In genomic region chr3:108165532-108166315, GRCm38 (mm10) we compare ENCODE assay signal across 10 mouse cellular contexts. TPM values are rescaled to one million over a fixed set of nuclear protein-coding genes. Genes with fewer than 3 reads are reported as not detected.
DNase-seq lines count a peak whose midpoint lies in the region; ATAC-seq and TF ChIP-seq lines count a peak whose summit lies in the region.
"Had no signal": no experiment of that assay in that cellular context is flagged by ENCODE, and none has a peak within 500 bp of the region (broad histone marks: within the 10 kb centered on the region; RNA-seq: fewer than 3 reads in every experiment).

No protein-coding gene starts in this region.

- ATAC-seq in midbrain, embryonic 11.5 days (ENCODE audit: low FRiP score): peak; percentile 31; the same call in 1 of the 2 replicates

- no peak for DNase-seq in left cerebral cortex, adult 2 months (ENCODE audit: extremely low spot score in 1 of 2, low spot score in 2 of 2)
- DNase-seq in left cerebral cortex, adult 11 months (ENCODE audit: low spot score): no peak
- DNase-seq in embryo, embryonic 10.5 days (ENCODE audit: low spot score): peak; percentile 68
- peak; percentile 73 for DNase-seq in gastrocnemius, adult 2 months
- DNase-seq in midbrain, embryonic 11.5 days (ENCODE audit: low spot score, missing footprints): no peak
- DNase-seq in urinary bladder, postnatal 14 days (ENCODE audit: low spot score): no peak
- no peak for DNase-seq in urinary bladder, postnatal 25 days (ENCODE audit: low spot score)
- DNase-seq in B cell, adult 2 months: no peak

- H3K36me3 ChIP-seq in midbrain, embryonic 11.5 days (ENCODE audit: control insufficient read depth, insufficient read depth, low read length): no peaks in the 10 kb centered on the region

- peaks cover 21% of the 10 kb centered on the region for H3K4me1 ChIP-seq in midbrain, embryonic 11.5 days (ENCODE audit: control insufficient read depth, insufficient read depth, low read length)

- H3K4me3 ChIP-seq in left cerebral cortex, adult 2 months: no peak overlapping the region
- no peak overlapping the region; the same call in 1 of the 2 replicates for H3K4me3 ChIP-seq in gastrocnemius, adult 2 months
- H3K4me3 ChIP-seq in midbrain, embryonic 11.5 days (ENCODE audit: low read depth, low read length): no peak overlapping the region

- no peaks in the 10 kb centered on the region; the same call in 1 of the 2 replicates for H3K27me3 ChIP-seq in midbrain, embryonic 11.5 days (ENCODE audit: control insufficient read depth, insufficient read depth, low read length)

- no peak for TF ChIP-seq CTCF in left cerebral cortex, adult 2 months (IDR thresholded peaks at IDR 0.05)
- TF ChIP-seq CTCF in gastrocnemius, adult 2 months (IDR thresholded peaks at IDR 0.05): no peak

- peak overlapping the region; percentile 38; the same call in 1 of the 2 replicates for H3K27ac ChIP-seq in left cerebral cortex, adult 2 months
- peak overlapping the region; percentile 93 for H3K27ac ChIP-seq in gastrocnemius, adult 2 months
- peak overlapping the region; percentile 78 for H3K27ac ChIP-seq in midbrain, embryonic 11.5 days (ENCODE audit: low read depth, low read length)

- peak overlapping the region; percentile 4 for H3K9ac ChIP-seq in midbrain, embryonic 11.5 days (ENCODE audit: low read length)

- no peaks in the 10 kb centered on the region for H3K9me3 ChIP-seq in midbrain, embryonic 11.5 days (ENCODE audit: control insufficient read depth, low read length)

- intact Hi-C loops in left cerebral cortex, adult 2 months (cut with DNase I): loop anchor here (2.0 to 5.0 kb wide), 2 partner anchors 91 to 222 kb away; partner anchors contain the start of gene Psma5
- intact Hi-C loops in gastrocnemius, adult 2 months (cut with DNase I): loop anchor here (1.0 to 10.0 kb wide), 3 partner anchors 38 to 223 kb away; partner anchors contain the start of gene Psma5

- no peak overlapping the region for H3K4me2 ChIP-seq in midbrain, embryonic 11.5 days

- WGBS in midbrain, embryonic 11.5 days: 21% methylated on average over 10 of the region's 10 CpGs

RNA-seq across cellular contexts. Expression of gene Gpr61, which starts 11.0 kb away (rescaled TPM):
- total RNA-seq in left cerebral cortex, adult 2 months (2021): 10 to 100 TPM; 17.0 to 19.0 TPM
- not detected for total RNA-seq in gastrocnemius, adult 2 months (2021)
- 0.19 and 0.40 TPM in 2 replicates for polyA plus RNA-seq in midbrain, embryonic 11.5 days (2014; fragmentation: Nextera tagmentation; extraction: Ambion mirVana)
- total RNA-seq: common myeloid progenitor, adult 5-6 weeks; hematopoietic stem cell, adult 5-6 weeks had no signal

RNA-seq across cellular contexts. Expression of gene Gnai3, which starts 19.8 kb away (rescaled TPM):
- 10 to 100 TPM; 26.9 to 28.6 TPM for total RNA-seq in left cerebral cortex, adult 2 months (2021)
- total RNA-seq in gastrocnemius, adult 2 months (2021): 10 to 100 TPM; 12.0 to 13.8 TPM
- 217 and 240 TPM in 2 replicates for polyA plus RNA-seq in midbrain, embryonic 11.5 days (2014; fragmentation: Nextera tagmentation; extraction: Ambion mirVana)

RNA-seq across cellular contexts. Expression of gene Amigo1, which starts 20.4 kb away (rescaled TPM):
- total RNA-seq in left cerebral cortex, adult 2 months (2021): 10 to 100 TPM; 80.2 to 82.8 TPM
- 10 to 100 TPM; 21.6 to 28.3 TPM for total RNA-seq in gastrocnemius, adult 2 months (2021)
- 4.2 and 4.3 TPM in 2 replicates for polyA plus RNA-seq in midbrain, embryonic 11.5 days (2014; fragmentation: Nextera tagmentation; extraction: Ambion mirVana)

RNA-seq across cellular contexts. Expression of gene Cyb561d1, which starts 35.3 kb away (rescaled TPM):
- 10 to 100 TPM; 18.8 to 20.7 TPM for total RNA-seq in left cerebral cortex, adult 2 months (2021)
- total RNA-seq in gastrocnemius, adult 2 months (2021): 1 to 10 TPM; 2.8 to 3.8 TPM
- 2.3 and 3.0 TPM in 2 replicates for polyA plus RNA-seq in midbrain, embryonic 11.5 days (2014; fragmentation: Nextera tagmentation; extraction: Ambion mirVana)

RNA-seq across cellular contexts. Expression of gene Atxn7l2, which starts 45.0 kb away (rescaled TPM):
- total RNA-seq in left cerebral cortex, adult 2 months (2021): 10 to 100 TPM; 30.6 to 32.8 TPM
- total RNA-seq in gastrocnemius, adult 2 months (2021): 1 to 10 TPM; 6.4 to 8.6 TPM
- polyA plus RNA-seq in midbrain, embryonic 11.5 days (2014; fragmentation: Nextera tagmentation; extraction: Ambion mirVana): 16.9 and 18.3 TPM in 2 replicates

Comparison
In these comparisons a context has a peak if more than half of its experiments do, and no peak if none do; other contexts are left out.
1. DNase-seq: peak in embryo, embryonic 10.5 days (single experiment) and gastrocnemius, adult 2 months (single experiment); none in left cerebral cortex, adult 2 months (0 of 2), left cerebral cortex, adult 11 months (single experiment), midbrain, embryonic 11.5 days (single experiment), urinary bladder, postnatal 14 days (single experiment), urinary bladder, postnatal 25 days (single experiment) and B cell, adult 2 months (0 of 2).
2. H3K27ac ChIP-seq: peak in every context shown above with its lines; median percentile 93 in gastrocnemius, adult 2 months; 78 in midbrain, embryonic 11.5 days; 38 in left cerebral cortex, adult 2 months.
3. RNA of gene Gpr61, which starts 11.0 kb away (total RNA-seq): 17.0 to 19.0 TPM in left cerebral cortex, adult 2 months; not detected in gastrocnemius, adult 2 months; every median in the first group is over 10 times any median in the second.